Mouse (Mus musculus) small intestine, adult 2 months (tissue): ENCODE measurements around the gene Rsf1.

Experiments used
- CTCF ChIP-seq: fragments of 200-500 bp; IDR thresholded peaks from 2 replicates; pipeline ENCODE4 v1.5.1; 2012; ENCODE audit warnings: low read depth, mild to moderate bottlenecking, control low read depth, inconsistent platforms, low read length, moderate library complexity, mixed read lengths; ENCODE audit not compliant: insufficient replicate concordance, insufficient read length; ENCODE audit errors: extremely low read depth
- POLR2A ChIP-seq: fragments of 200-500 bp; IDR thresholded peaks from 2 replicates; pipeline ENCODE4 v1.6.1; 2012; ENCODE audit warnings: low read depth, mild to moderate bottlenecking, control low read depth, inconsistent platforms, low read length, moderate library complexity

DNA sequence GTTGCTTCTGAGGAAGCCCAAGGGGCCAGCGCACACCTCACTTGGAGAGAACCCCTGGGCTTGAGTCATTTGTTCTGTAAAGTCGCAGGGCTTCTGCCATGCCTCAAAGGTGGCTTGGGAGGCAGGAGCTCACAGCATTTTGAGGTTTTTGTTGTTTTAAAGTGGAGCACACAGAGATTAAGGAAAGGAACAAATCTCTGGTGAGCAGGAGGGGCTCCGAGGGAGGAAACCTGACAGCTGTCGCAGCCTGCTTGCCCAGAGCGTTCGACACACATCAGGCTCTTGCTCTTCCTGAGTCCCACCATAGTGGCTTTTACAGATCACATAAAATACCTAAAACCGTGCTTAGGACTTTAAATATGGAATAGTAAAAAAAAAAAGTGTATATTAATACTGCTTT is 147.1 kb downstream of the Rsf1 start:
- TF ChIP-seq CTCF, result no peak
- TF ChIP-seq POLR2A, result no peak
